Mouse (Mus musculus): Measurements from ENCODE around the gene Tatdn2. TPM values are rescaled to one million over a fixed set of nuclear protein-coding genes. Genes with fewer than 3 reads are reported as not detected.

Tatdn2 gene
- total RNA-seq, 2 experiments from 2014 or later = 2.9 to 36.4 TPM

- ATAC-seq (replicated peaks; ENCODE audit: low FRiP score, poor library complexity, severe bottlenecking) = no peak
These were observed 52.4 kb downstream of the Tatdn2 start for GRCm38 (mm10) chr6:113749119-113749685.

Other genes starting within 250 kb of the Tatdn2 start
- 0.42 TPM in 1 of 2 replicates, not detected in the other for gene Il17re, start 238.6 kb upstream of the Tatdn2 start, total RNA-seq (2015; ENCODE audit: low replicate concordance)
- 0.51 TPM in 1 of 2 replicates, not detected in the other for gene Il17re, start 238.6 kb upstream of the Tatdn2 start, total RNA-seq (2017; ENCODE audit: low replicate concordance)
- not detected in 2 replicates for gene Il17rc, start 225.6 kb upstream of the Tatdn2 start, total RNA-seq (2015; ENCODE audit: low replicate concordance)
- not detected in 2 replicates for gene Il17rc, start 225.6 kb upstream of the Tatdn2 start, total RNA-seq (2017; ENCODE audit: low replicate concordance)
- not detected in 2 replicates for gene Creld1, start 213.8 kb upstream of the Tatdn2 start, total RNA-seq (2015; ENCODE audit: low replicate concordance)
- 2.7 TPM in 1 of 2 replicates, not detected in the other for gene Creld1, start 213.8 kb upstream of the Tatdn2 start, total RNA-seq (2017; ENCODE audit: low replicate concordance)
- gene Prrt3, start 195.1 kb upstream of the Tatdn2 start, total RNA-seq (2015; ENCODE audit: low replicate concordance) = not detected in 2 replicates
- 0.34 TPM in 1 of 2 replicates, not detected in the other for gene Prrt3, start 195.1 kb upstream of the Tatdn2 start, total RNA-seq (2017; ENCODE audit: low replicate concordance)
- gene Emc3, start 165.4 kb upstream of the Tatdn2 start, total RNA-seq (2015; ENCODE audit: low replicate concordance) = 21.5 and 28.8 TPM in 2 replicates
- gene Emc3, start 165.4 kb upstream of the Tatdn2 start, total RNA-seq (2017; ENCODE audit: low replicate concordance) = 18.2 and 21.3 TPM in 2 replicates
- gene Fancd2, start 165.4 kb upstream of the Tatdn2 start, total RNA-seq (2015; ENCODE audit: low replicate concordance) = 27.8 and 40.3 TPM in 2 replicates
- gene Fancd2, start 165.4 kb upstream of the Tatdn2 start, total RNA-seq (2017; ENCODE audit: low replicate concordance) = 32.1 and 36.5 TPM in 2 replicates
- gene Fancd2os, start 96.3 kb upstream of the Tatdn2 start, total RNA-seq (2015; ENCODE audit: low replicate concordance) = not detected in 2 replicates
- gene Fancd2os, start 96.3 kb upstream of the Tatdn2 start, total RNA-seq (2017; ENCODE audit: low replicate concordance) = not detected in 2 replicates
- gene Brk1, start 92.3 kb upstream of the Tatdn2 start, total RNA-seq (2015; ENCODE audit: low replicate concordance) = 86.5 and 91.5 TPM in 2 replicates
- 36.9 and 54.7 TPM in 2 replicates for gene Brk1, start 92.3 kb upstream of the Tatdn2 start, total RNA-seq (2017; ENCODE audit: low replicate concordance)
- 6.3 and 11.5 TPM in 2 replicates for gene Vhl, start 73.1 kb upstream of the Tatdn2 start, total RNA-seq (2015; ENCODE audit: low replicate concordance)
- 3.6 and 8.9 TPM in 2 replicates for gene Vhl, start 73.1 kb upstream of the Tatdn2 start, total RNA-seq (2017; ENCODE audit: low replicate concordance)
- 18.8 and 56.0 TPM in 2 replicates for gene Irak2, start 58.6 kb upstream of the Tatdn2 start, total RNA-seq (2015; ENCODE audit: low replicate concordance)
- gene Irak2, start 58.6 kb upstream of the Tatdn2 start, total RNA-seq (2017; ENCODE audit: low replicate concordance) = 58.7 and 68.4 TPM in 2 replicates
- gene Ghrl, start 22.8 kb downstream of the Tatdn2 start, total RNA-seq (2015; ENCODE audit: low replicate concordance) = not detected in 2 replicates
- not detected in 2 replicates for gene Ghrl, start 22.8 kb downstream of the Tatdn2 start, total RNA-seq (2017; ENCODE audit: low replicate concordance)
- gene Sec13, start 43.7 kb downstream of the Tatdn2 start, total RNA-seq (2015; ENCODE audit: low replicate concordance) = 32.9 and 35.7 TPM in 2 replicates
- gene Sec13, start 43.7 kb downstream of the Tatdn2 start, total RNA-seq (2017; ENCODE audit: low replicate concordance) = 29.3 and 45.0 TPM in 2 replicates